Mouse (Mus musculus): ENCODE measurements around the gene Ttc30a1. TPM values are rescaled to one million over a fixed set of nuclear protein-coding genes. Genes with fewer than 3 reads are reported as not detected.

The Ttc30a1 gene
- total and polyA plus RNA-seq, 3 experiments: not detected

- no peak for TF ChIP-seq TAL1 (conservative IDR thresholded peaks at IDR 0.05; ENCODE audit: low read depth, low read length)
- TF ChIP-seq CTCF (IDR thresholded peaks at IDR 0.05; ENCODE audit: low read depth, low read length): no peak
- TF ChIP-seq GATA2 (IDR thresholded peaks at IDR 0.05; ENCODE audit: borderline replicate concordance, low read depth, low read length): no peak
- Histone ChIP-seq H3K36me3 (replicated peaks) (no peaks in the 10 kb centered on the region), H3K4me3 (ENCODE audit: low read depth, low read length) (no peak overlapping the region), H3K4me1 (ENCODE audit: insufficient read depth, low read depth, low read length) (no peaks in the 10 kb centered on the region), H3K9me3 (replicated peaks) (no peaks in the 10 kb centered on the region), H3K27me3 (ENCODE audit: insufficient read depth, low read length) (peaks cover 4% of the 10 kb centered on the region; the same call in 1 of the 2 replicates)
- no peak for DNase-seq (ENCODE audit: low spot score)
- ATAC-seq (ENCODE audit: extremely low read depth, insufficient number of reproducible peaks, low FRiP score, poor library complexity, severe bottlenecking): no peak
Measured at GRCm38 (mm10) chr2:75974131-75974530, 7.6 kb downstream of the Ttc30a1 start.

- H3K9me3 ChIP-seq (replicated peaks): no peaks in the 10 kb centered on the region
Measured at GRCm38 (mm10) chr2:75964972-75965371, 16.8 kb downstream of the Ttc30a1 start.

GRCm38 (mm10) chr2:75964512-75964911, 17.3 kb downstream of the Ttc30a1 start:
- Histone ChIP-seq H3K9me3 (replicated peaks) (no peaks in the 10 kb centered on the region), H3K27me3 (ENCODE audit: insufficient read depth, low read length) (peaks cover 14% of the 10 kb centered on the region; the same call in 1 of the 2 replicates), H3K36me3 (replicated peaks) (no peaks in the 10 kb centered on the region), H3K4me1 (ENCODE audit: insufficient read depth, low read depth, low read length) (no peaks in the 10 kb centered on the region), H3K4me3 (ENCODE audit: low read depth, low read length) (no peak overlapping the region)
- TF ChIP-seq POLR2AphosphoS5 (IDR thresholded peaks at IDR 0.05; ENCODE audit: insufficient replicate concordance, low read depth, low read length): no peak
- TF ChIP-seq CTCF (IDR thresholded peaks at IDR 0.05; ENCODE audit: low read depth, low read length): no peak
- no peak for TF ChIP-seq TAL1 (conservative IDR thresholded peaks at IDR 0.05; ENCODE audit: low read depth, low read length)
- no peak for TF ChIP-seq GATA2 (IDR thresholded peaks at IDR 0.05; ENCODE audit: borderline replicate concordance, low read depth, low read length)
- TF ChIP-seq GATA1 (IDR thresholded peaks at IDR 0.05; ENCODE audit: borderline replicate concordance, low read length): no peak
- no peak for DNase-seq (ENCODE audit: low spot score)
- no peak for ATAC-seq (ENCODE audit: extremely low read depth, insufficient number of reproducible peaks, low FRiP score, poor library complexity, severe bottlenecking)

More at GRCm38 (mm10) chr2:75964972-75965371, 16.8 kb downstream of the Ttc30a1 start:
- no peak for ATAC-seq (ENCODE audit: extremely low read depth, insufficient number of reproducible peaks, low FRiP score, poor library complexity, severe bottlenecking)
- no peaks in the 10 kb centered on the region for H3K36me3 ChIP-seq (replicated peaks)
- TF ChIP-seq TAL1 (conservative IDR thresholded peaks at IDR 0.05; ENCODE audit: low read depth, low read length) (no peak), CTCF (IDR thresholded peaks at IDR 0.05; ENCODE audit: low read depth, low read length) (no peak), GATA1 (IDR thresholded peaks at IDR 0.05; ENCODE audit: borderline replicate concordance, low read length) (no peak), GATA2 (IDR thresholded peaks at IDR 0.05; ENCODE audit: borderline replicate concordance, low read depth, low read length) (no peak), POLR2AphosphoS5 (IDR thresholded peaks at IDR 0.05; ENCODE audit: insufficient replicate concordance, low read depth, low read length) (no peak)
- no peak for DNase-seq (ENCODE audit: low spot score)
- no peak overlapping the region for H3K4me3 ChIP-seq (ENCODE audit: low read depth, low read length)
- no peaks in the 10 kb centered on the region for H3K4me1 ChIP-seq (ENCODE audit: insufficient read depth, low read depth, low read length)
- H3K27me3 ChIP-seq (ENCODE audit: insufficient read depth, low read length): peaks cover 11% of the 10 kb centered on the region; the same call in 1 of the 2 replicates

- ATAC-seq (ENCODE audit: extremely low read depth, insufficient number of reproducible peaks, low FRiP score, poor library complexity, severe bottlenecking) (no peak), DNase-seq (ENCODE audit: low spot score) (no peak)
- Histone ChIP-seq H3K4me3 (ENCODE audit: low read depth, low read length) (no peak overlapping the region), H3K36me3 (replicated peaks) (no peaks in the 10 kb centered on the region), H3K27me3 (ENCODE audit: insufficient read depth, low read length) (peaks cover 17% of the 10 kb centered on the region; the same call in 1 of the 2 replicates), H3K9me3 (replicated peaks) (no peaks in the 10 kb centered on the region), H3K4me1 (ENCODE audit: insufficient read depth, low read depth, low read length) (no peaks in the 10 kb centered on the region)
- TF ChIP-seq GATA1 (IDR thresholded peaks at IDR 0.05; ENCODE audit: borderline replicate concordance, low read length) (no peak), CTCF (IDR thresholded peaks at IDR 0.05; ENCODE audit: low read depth, low read length) (no peak), TAL1 (conservative IDR thresholded peaks at IDR 0.05; ENCODE audit: low read depth, low read length) (no peak), POLR2AphosphoS5 (IDR thresholded peaks at IDR 0.05; ENCODE audit: insufficient replicate concordance, low read depth, low read length) (no peak), GATA2 (IDR thresholded peaks at IDR 0.05; ENCODE audit: borderline replicate concordance, low read depth, low read length) (no peak)
Measured at GRCm38 (mm10) chr2:75964051-75964450, 17.7 kb downstream of the Ttc30a1 start.

GRCm38 (mm10) chr2:75963211-75963840, 18.4 kb downstream of the Ttc30a1 start:
- TF ChIP-seq TAL1 (conservative IDR thresholded peaks at IDR 0.05; ENCODE audit: low read depth, low read length): no peak
- TF ChIP-seq POLR2AphosphoS5 (IDR thresholded peaks at IDR 0.05; ENCODE audit: insufficient replicate concordance, low read depth, low read length): no peak
- TF ChIP-seq CTCF (IDR thresholded peaks at IDR 0.05; ENCODE audit: low read depth, low read length): no peak
- TF ChIP-seq GATA1 (IDR thresholded peaks at IDR 0.05; ENCODE audit: borderline replicate concordance, low read length): no peak
- no peak for TF ChIP-seq GATA2 (IDR thresholded peaks at IDR 0.05; ENCODE audit: borderline replicate concordance, low read depth, low read length)
- DNase-seq (ENCODE audit: low spot score): no peak
- H3K27me3 ChIP-seq (ENCODE audit: insufficient read depth, low read length): peaks cover 17% of the 10 kb centered on the region; the same call in 1 of the 2 replicates
- no peaks in the 10 kb centered on the region for H3K4me1 ChIP-seq (ENCODE audit: insufficient read depth, low read depth, low read length)
- H3K9me3 ChIP-seq (replicated peaks): no peaks in the 10 kb centered on the region
- no peak for ATAC-seq (ENCODE audit: extremely low read depth, insufficient number of reproducible peaks, low FRiP score, poor library complexity, severe bottlenecking)
- no peaks in the 10 kb centered on the region for H3K36me3 ChIP-seq (replicated peaks)
- no peak overlapping the region for H3K4me3 ChIP-seq (ENCODE audit: low read depth, low read length)

GRCm38 (mm10) chr2:75960366-75961330, 21.1 kb downstream of the Ttc30a1 start:
- no peak overlapping the region for H3K4me3 ChIP-seq (ENCODE audit: low read depth, low read length)
- TF ChIP-seq CTCF (IDR thresholded peaks at IDR 0.05; ENCODE audit: low read depth, low read length) (no peak), POLR2AphosphoS5 (IDR thresholded peaks at IDR 0.05; ENCODE audit: insufficient replicate concordance, low read depth, low read length) (no peak), GATA1 (IDR thresholded peaks at IDR 0.05; ENCODE audit: borderline replicate concordance, low read length) (no peak), TAL1 (conservative IDR thresholded peaks at IDR 0.05; ENCODE audit: low read depth, low read length) (no peak), GATA2 (IDR thresholded peaks at IDR 0.05; ENCODE audit: borderline replicate concordance, low read depth, low read length) (no peak)
- H3K9me3 ChIP-seq (replicated peaks): no peaks in the 10 kb centered on the region
- H3K27me3 ChIP-seq (ENCODE audit: insufficient read depth, low read length): peaks cover 21% of the 10 kb centered on the region; the same call in 1 of the 2 replicates
- no peak for DNase-seq (ENCODE audit: low spot score)
- no peak for ATAC-seq (ENCODE audit: extremely low read depth, insufficient number of reproducible peaks, low FRiP score, poor library complexity, severe bottlenecking)
- no peaks in the 10 kb centered on the region for H3K36me3 ChIP-seq (replicated peaks)
- H3K4me1 ChIP-seq (ENCODE audit: insufficient read depth, low read depth, low read length): no peaks in the 10 kb centered on the region

Measured in G1E (cell line).